Mouse (Mus musculus): ENCODE results near the gene Col4a3bp. TPM values are rescaled to one million over a fixed set of nuclear protein-coding genes. Genes with fewer than 3 reads are reported as not detected.

The Col4a3bp gene
- 29.9 and 45.8 TPM in 2 replicates for total RNA-seq (2014; rRNA removed)
- polyA plus RNA-seq (2012; rRNA removed), result 5.7 and 8.1 TPM in 2 replicates

DNA sequence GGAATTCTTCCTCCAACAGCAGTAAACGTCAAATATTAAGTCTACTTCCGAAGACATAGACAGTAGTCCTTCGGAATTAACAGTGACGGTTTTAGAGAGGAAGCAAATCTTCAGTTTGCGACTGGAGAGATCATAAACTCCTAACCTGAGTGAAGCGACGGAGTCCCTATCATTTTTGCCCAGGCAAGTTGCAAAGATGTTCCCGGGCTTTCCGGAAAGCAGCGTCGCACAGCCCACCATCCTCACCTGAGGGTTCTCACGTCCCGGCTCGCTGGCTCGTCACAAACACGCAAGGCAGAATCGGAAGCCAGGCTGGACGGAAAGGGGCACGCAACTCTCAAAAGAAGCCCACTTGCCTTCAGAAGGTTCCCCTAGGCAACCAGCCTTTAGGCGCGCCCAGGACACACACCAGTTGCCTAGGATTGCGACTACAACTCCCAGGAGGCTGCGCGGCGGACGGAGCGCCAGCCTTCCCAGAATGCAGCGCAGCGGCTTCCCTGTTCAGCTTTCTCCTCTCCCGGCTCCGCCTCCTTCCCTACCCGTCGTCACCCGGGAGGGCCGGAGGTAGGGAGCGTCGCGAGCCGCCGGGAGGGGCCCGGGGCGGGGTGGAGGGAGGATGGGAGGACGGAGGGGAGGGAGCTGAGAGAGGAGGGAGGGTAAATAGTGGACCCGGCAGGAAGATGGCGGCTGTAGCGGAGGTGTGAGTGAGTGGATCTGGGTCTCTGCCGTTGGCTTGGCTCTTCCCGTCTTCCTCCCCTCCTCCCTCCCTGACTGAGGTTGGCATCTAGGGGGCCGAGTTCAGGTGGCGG is at the start of gene Col4a3bp, which contains the start of gene Polk:
TSS of gene Col4a3bp (plus strand) at position 538 of the 809 bp plus-strand sequence.
TSS of gene Polk (minus strand) at position 499 of the 809 bp plus-strand sequence.
- no peaks in the 10 kb centered on the region for H3K27me3 ChIP-seq (ENCODE audit: control insufficient read depth, insufficient read depth, low read length)
- H3K9ac ChIP-seq (ENCODE audit: low read depth, low read length), result peak within 1 kb of the TSS; percentile 95
- H3K27ac ChIP-seq (replicated peaks; ENCODE audit: insufficient read depth, low read depth, low read length), result peak within 1 kb of the TSS; percentile 80
- peak; percentile 95 for TF ChIP-seq POLR2A (IDR thresholded peaks at IDR 0.05; ENCODE audit: extremely low read depth, insufficient read depth, low read length)
- no peak for TF ChIP-seq CTCF (IDR thresholded peaks at IDR 0.05; ENCODE audit: low read depth, low read length)
- H3K4me1 ChIP-seq (ENCODE audit: control insufficient read depth, insufficient read depth, low read length), result peaks cover 6% of the 10 kb centered on the region; the same call in 1 of the 2 replicates
- DNase-seq (ENCODE audit: extremely low read depth, low read depth, low spot score), result peak; percentile 90
- WGBS, result under 1% methylated on average over 45 of the region's 50 CpGs
- H3K4me3 ChIP-seq (ENCODE audit: insufficient read depth, low read depth, low read length), result peak within 1 kb of the TSS; percentile 86
- peaks cover 26% of the 10 kb centered on the region; the same call in 1 of the 2 replicates for H3K79me2 ChIP-seq (ENCODE audit: control insufficient read depth, insufficient read depth, low read length)
- H3K36me3 ChIP-seq (ENCODE audit: control insufficient read depth, insufficient read depth, low read length), result no peaks in the 10 kb centered on the region

DNA sequence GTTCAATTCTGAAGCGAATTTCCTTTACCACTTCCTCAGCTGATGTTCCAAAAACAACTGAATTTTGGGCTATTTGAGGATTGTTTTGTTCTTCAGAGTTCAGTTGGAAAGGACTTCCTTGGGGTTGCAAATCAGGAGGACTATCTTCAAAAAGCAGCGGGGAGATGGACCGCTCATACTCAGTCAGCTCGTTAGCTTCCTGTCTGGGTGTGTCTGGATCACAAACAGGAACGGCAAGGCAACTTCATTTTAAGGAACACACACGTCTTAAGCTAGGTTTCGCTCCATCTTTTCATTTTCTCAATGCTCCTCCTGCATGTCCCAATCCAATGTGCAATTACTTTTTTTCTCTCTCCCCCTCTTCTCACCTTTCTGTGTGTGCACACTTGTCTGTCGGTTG is 45.8 kb upstream of the Col4a3bp start:
- Histone ChIP-seq H3K27ac (replicated peaks; ENCODE audit: insufficient read depth, low read depth, low read length) (no peak overlapping the region), H3K79me2 (ENCODE audit: control insufficient read depth, insufficient read depth, low read length) (no peaks in the 10 kb centered on the region), H3K9ac (ENCODE audit: low read depth, low read length) (no peak overlapping the region), H3K27me3 (ENCODE audit: control insufficient read depth, insufficient read depth, low read length) (no peaks in the 10 kb centered on the region), H3K4me3 (ENCODE audit: insufficient read depth, low read depth, low read length) (no peak overlapping the region), H3K4me1 (ENCODE audit: control insufficient read depth, insufficient read depth, low read length) (peaks cover 6% of the 10 kb centered on the region), H3K36me3 (ENCODE audit: control insufficient read depth, insufficient read depth, low read length) (peaks cover 8% of the 10 kb centered on the region; the same call in 1 of the 2 replicates)
- no peak for TF ChIP-seq CTCF (IDR thresholded peaks at IDR 0.05; ENCODE audit: low read depth, low read length)
- no peak for TF ChIP-seq POLR2A (IDR thresholded peaks at IDR 0.05; ENCODE audit: extremely low read depth, insufficient read depth, low read length)
- 82% methylated on average over 8 of the region's 8 CpGs for WGBS
- no peak for DNase-seq (ENCODE audit: extremely low read depth, low read depth, low spot score)

DNA sequence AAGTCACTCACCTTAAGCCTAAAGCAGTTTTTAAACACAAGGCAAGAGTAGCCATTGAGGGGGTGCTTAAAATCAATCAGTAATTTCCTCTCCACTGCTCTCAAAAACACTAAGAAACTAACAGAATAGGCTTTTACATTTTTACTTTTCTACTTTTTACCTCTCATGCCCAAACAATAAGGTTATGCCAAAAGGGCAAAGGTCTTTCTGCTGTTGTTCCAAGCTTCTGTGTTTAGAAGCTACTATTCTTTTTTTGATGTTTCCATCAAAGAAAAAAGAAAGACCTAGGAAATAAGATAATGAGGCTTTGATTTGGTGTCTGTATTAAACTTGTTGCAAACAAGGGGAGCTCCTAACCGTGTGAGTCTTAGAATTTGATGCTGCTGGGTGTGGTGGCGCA is 42.5 kb upstream of the Col4a3bp start:
- Histone ChIP-seq H3K27ac (replicated peaks; ENCODE audit: insufficient read depth, low read depth, low read length) (peak overlapping the region; percentile 65), H3K9ac (ENCODE audit: low read depth, low read length) (no peak overlapping the region), H3K36me3 (ENCODE audit: control insufficient read depth, insufficient read depth, low read length) (peaks cover 10% of the 10 kb centered on the region; the same call in 1 of the 2 replicates), H3K4me3 (ENCODE audit: insufficient read depth, low read depth, low read length) (no peak overlapping the region), H3K27me3 (ENCODE audit: control insufficient read depth, insufficient read depth, low read length) (no peaks in the 10 kb centered on the region), H3K79me2 (ENCODE audit: control insufficient read depth, insufficient read depth, low read length) (no peaks in the 10 kb centered on the region), H3K4me1 (ENCODE audit: control insufficient read depth, insufficient read depth, low read length) (peaks cover 6% of the 10 kb centered on the region)
- peak; percentile 85 for DNase-seq (ENCODE audit: extremely low read depth, low read depth, low spot score)
- 75% methylated on average over 2 of the region's 2 CpGs for WGBS
- TF ChIP-seq CTCF (IDR thresholded peaks at IDR 0.05; ENCODE audit: low read depth, low read length) (no peak), POLR2A (IDR thresholded peaks at IDR 0.05; ENCODE audit: extremely low read depth, insufficient read depth, low read length) (no peak)

DNA sequence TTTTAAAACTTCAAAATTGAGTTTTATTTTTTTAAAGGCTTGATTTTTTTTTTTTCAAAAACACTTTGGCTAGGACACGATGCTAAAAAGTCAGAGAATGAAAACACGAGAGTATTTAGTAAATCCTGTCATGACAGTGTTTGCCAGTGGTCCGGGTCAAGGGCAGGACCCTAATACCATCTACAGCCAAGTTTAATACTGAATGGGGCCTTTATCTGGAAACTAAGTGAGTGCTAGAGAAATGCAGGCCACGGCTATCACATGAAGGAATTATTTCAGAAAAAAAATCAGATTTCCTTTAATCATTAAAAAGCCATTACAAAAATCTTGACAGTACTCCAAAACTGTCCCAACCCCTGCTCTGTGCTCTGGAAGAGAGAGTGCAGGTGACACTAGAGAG is 36.8 kb upstream of the Col4a3bp start:
- Histone ChIP-seq H3K79me2 (ENCODE audit: control insufficient read depth, insufficient read depth, low read length) (no peaks in the 10 kb centered on the region), H3K27ac (replicated peaks; ENCODE audit: insufficient read depth, low read depth, low read length) (no peak overlapping the region), H3K27me3 (ENCODE audit: control insufficient read depth, insufficient read depth, low read length) (no peaks in the 10 kb centered on the region), H3K4me1 (ENCODE audit: control insufficient read depth, insufficient read depth, low read length) (no peaks in the 10 kb centered on the region), H3K36me3 (ENCODE audit: control insufficient read depth, insufficient read depth, low read length) (0 out of 2 replicates have a peak, but pooled peaks cover 7% of the 10 kb centered on the region), H3K9ac (ENCODE audit: low read depth, low read length) (no peak overlapping the region), H3K4me3 (ENCODE audit: insufficient read depth, low read depth, low read length) (no peak overlapping the region)
- no peak for TF ChIP-seq POLR2A (IDR thresholded peaks at IDR 0.05; ENCODE audit: extremely low read depth, insufficient read depth, low read length)
- TF ChIP-seq CTCF (IDR thresholded peaks at IDR 0.05; ENCODE audit: low read depth, low read length), result no peak
- peak; percentile 24 for DNase-seq (ENCODE audit: extremely low read depth, low read depth, low spot score)
- WGBS, result 51% methylated on average over 4 of the region's 4 CpGs

DNA sequence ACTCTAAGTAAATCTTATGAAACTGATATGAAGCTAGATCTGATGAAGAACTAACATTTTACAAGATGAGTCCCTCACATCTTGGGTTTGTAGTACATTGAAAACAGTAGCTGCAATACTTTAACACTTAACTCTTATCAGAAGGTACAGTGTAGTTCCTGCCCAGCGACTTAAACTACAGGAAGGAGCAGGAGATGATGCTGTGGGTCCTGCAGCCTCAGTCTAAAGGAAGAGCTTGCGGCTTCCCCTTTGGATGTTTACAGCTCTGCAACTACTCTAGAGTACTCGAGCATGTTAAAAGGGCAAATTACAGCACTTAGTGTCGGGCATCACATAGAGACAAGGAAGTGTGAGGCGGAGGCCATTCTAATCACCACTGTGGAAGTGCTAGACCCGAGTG is 36.1 kb upstream of the Col4a3bp start:
- Histone ChIP-seq H3K27ac (replicated peaks; ENCODE audit: insufficient read depth, low read depth, low read length) (no peak overlapping the region), H3K4me1 (ENCODE audit: control insufficient read depth, insufficient read depth, low read length) (no peaks in the 10 kb centered on the region), H3K4me3 (ENCODE audit: insufficient read depth, low read depth, low read length) (no peak overlapping the region), H3K9ac (ENCODE audit: low read depth, low read length) (no peak overlapping the region), H3K79me2 (ENCODE audit: control insufficient read depth, insufficient read depth, low read length) (no peaks in the 10 kb centered on the region), H3K27me3 (ENCODE audit: control insufficient read depth, insufficient read depth, low read length) (no peaks in the 10 kb centered on the region), H3K36me3 (ENCODE audit: control insufficient read depth, insufficient read depth, low read length) (0 out of 2 replicates have a peak, but pooled peaks cover 7% of the 10 kb centered on the region)
- DNase-seq (ENCODE audit: extremely low read depth, low read depth, low spot score), result no peak
- WGBS, result 75% methylated on average over 6 of the region's 6 CpGs
- TF ChIP-seq CTCF (IDR thresholded peaks at IDR 0.05; ENCODE audit: low read depth, low read length), result no peak
- no peak for TF ChIP-seq POLR2A (IDR thresholded peaks at IDR 0.05; ENCODE audit: extremely low read depth, insufficient read depth, low read length)
